23 mouse cellular contexts compared by ENCODE assay signal in genomic region chr4:108803535-108803934, GRCm38 (mm10). TPM values are rescaled to one million over a fixed set of nuclear protein-coding genes. Genes with fewer than 3 reads are reported as not detected.
A peak's percentile ranks its signal among the peaks of the same experiment; 100 is the strongest.
DNase-seq lines count a peak whose midpoint lies in the region; ATAC-seq and TF ChIP-seq lines count a peak whose summit lies in the region.
"Had no signal": no experiment of that assay in that cellular context is flagged by ENCODE, and none has a peak within 500 bp of the region (broad histone marks: within the 10 kb centered on the region; RNA-seq: fewer than 3 reads in every experiment).

No protein-coding gene starts in this region.

- DNase-seq in frontal cortex, postnatal 14 days (ENCODE audit: low spot score in 2 of 2), result no peak
- DNase-seq in midbrain, embryonic 11.5 days (ENCODE audit: low spot score, missing footprints), result peak; percentile 45
- DNase-seq in lung, postnatal 4 days, result no peak
- DNase-seq: adrenal gland, adult 2 months; adrenal gland, postnatal 10 days; adrenal gland, postnatal 25 days; B cell, adult 2 months; cerebellum, adult 11-12 months; cerebellum, adult 2 months; cerebellum, adult 9-10 months; cerebellum, postnatal 10 days; cerebellum, postnatal 25 days; forebrain, postnatal 0 days had no signal

- H3K9me3 ChIP-seq in midbrain, embryonic 11.5 days (ENCODE audit: control insufficient read depth, low read length), result no peaks in the 10 kb centered on the region
- H3K9me3 ChIP-seq in midbrain, embryonic 15.5 days, result no peaks in the 10 kb centered on the region
- H3K9me3 ChIP-seq: embryonic facial prominence, embryonic 10.5 days; embryonic facial prominence, embryonic 12.5 days; forebrain, embryonic 13.5 days; forebrain, embryonic 15.5 days; G1E had no signal

- 86% methylated on average over 2 of the region's 2 CpGs for WGBS in midbrain, embryonic 11.5 days
- WGBS in midbrain, embryonic 15.5 days, result 77% methylated on average over 2 of the region's 2 CpGs
- WGBS in olfactory bulb, adult 2 months, result 36% methylated on average over 2 of the region's 2 CpGs

- H3K9ac ChIP-seq in midbrain, embryonic 11.5 days (ENCODE audit: low read length), result no peak overlapping the region
- no peak overlapping the region for H3K9ac ChIP-seq in midbrain, embryonic 15.5 days
- H3K9ac ChIP-seq: embryonic facial prominence, embryonic 12.5 days; forebrain, embryonic 13.5 days; forebrain, embryonic 15.5 days; forebrain, postnatal 0 days had no signal

- no peak for TF ChIP-seq CTCF in olfactory bulb, adult 2 months (IDR thresholded peaks at IDR 0.05; ENCODE audit: insufficient read depth, low read depth, low read length)

- ATAC-seq in frontal cortex, adult (ENCODE audit: low TSS enrichment), result peak; percentile 80
- ATAC-seq in midbrain, embryonic 11.5 days (ENCODE audit: low FRiP score), result no peak
- ATAC-seq in midbrain, embryonic 15.5 days (replicated peaks), result no peak
- ATAC-seq: CD4-positive, CD25-positive, alpha-beta regulatory T cell, adult 4 months; forebrain, embryonic 13.5 days; forebrain, embryonic 15.5 days; forebrain, postnatal 0 days had no signal

- H3K4me1 ChIP-seq in midbrain, embryonic 11.5 days (ENCODE audit: control insufficient read depth, insufficient read depth, low read length), result no peaks in the 10 kb centered on the region
- no peaks in the 10 kb centered on the region for H3K4me1 ChIP-seq in midbrain, embryonic 15.5 days
- H3K4me1 ChIP-seq in olfactory bulb, adult 2 months (ENCODE audit: control insufficient read depth, insufficient read depth, low read length), result no peaks in the 10 kb centered on the region
- H3K4me1 ChIP-seq: embryonic facial prominence, embryonic 10.5 days; embryonic facial prominence, embryonic 12.5 days; forebrain, embryonic 13.5 days; forebrain, embryonic 15.5 days had no signal

- H3K27me3 ChIP-seq in midbrain, embryonic 11.5 days (ENCODE audit: control insufficient read depth, insufficient read depth, low read length), result no peaks in the 10 kb centered on the region
- no peaks in the 10 kb centered on the region for H3K27me3 ChIP-seq in midbrain, embryonic 15.5 days (replicated peaks)
- H3K27me3 ChIP-seq: embryonic facial prominence, embryonic 12.5 days; forebrain, embryonic 13.5 days; forebrain, embryonic 15.5 days had no signal

- H3K27ac ChIP-seq in midbrain, embryonic 11.5 days (ENCODE audit: low read depth, low read length), result no peak overlapping the region
- no peak overlapping the region for H3K27ac ChIP-seq in midbrain, embryonic 15.5 days
- H3K27ac ChIP-seq in olfactory bulb, adult 2 months (ENCODE audit: insufficient read depth, low read depth, low read length), result peak overlapping the region; percentile 47
- H3K27ac ChIP-seq: embryonic facial prominence, embryonic 10.5 days; embryonic facial prominence, embryonic 12.5 days; forebrain, embryonic 13.5 days; forebrain, embryonic 15.5 days had no signal

- no peaks in the 10 kb centered on the region for H3K36me3 ChIP-seq in midbrain, embryonic 11.5 days (ENCODE audit: control insufficient read depth, insufficient read depth, low read length)
- H3K36me3 ChIP-seq in midbrain, embryonic 15.5 days (replicated peaks), result no peaks in the 10 kb centered on the region
- H3K36me3 ChIP-seq: embryonic facial prominence, embryonic 10.5 days; embryonic facial prominence, embryonic 12.5 days; forebrain, embryonic 15.5 days; G1E had no signal

- H3K4me3 ChIP-seq in midbrain, embryonic 11.5 days (ENCODE audit: low read depth, low read length), result no peak overlapping the region
- H3K4me3 ChIP-seq in midbrain, embryonic 15.5 days, result no peak overlapping the region
- no peak overlapping the region for H3K4me3 ChIP-seq in olfactory bulb, adult 2 months (ENCODE audit: insufficient read depth, low read depth, low read length)
- H3K4me3 ChIP-seq: embryonic facial prominence, embryonic 10.5 days; embryonic facial prominence, embryonic 12.5 days; forebrain, embryonic 13.5 days; forebrain, embryonic 15.5 days had no signal

- H3K4me2 ChIP-seq in midbrain, embryonic 11.5 days, result no peak overlapping the region
- no peak overlapping the region for H3K4me2 ChIP-seq in midbrain, embryonic 15.5 days
- H3K4me2 ChIP-seq: embryonic facial prominence, embryonic 12.5 days; forebrain, embryonic 13.5 days; forebrain, embryonic 15.5 days had no signal

- TF ChIP-seq POLR2A in olfactory bulb, adult 2 months (IDR thresholded peaks at IDR 0.05; ENCODE audit: insufficient read depth, low read depth, low read length), result no peak

RNA-seq across cellular contexts. Expression of gene Zfyve9, which starts 22.9 kb away (rescaled TPM):
- 3.6 and 3.9 TPM in 2 replicates for polyA plus RNA-seq in midbrain, embryonic 11.5 days (2014; fragmentation: Nextera tagmentation; extraction: Ambion mirVana)
- polyA plus RNA-seq in midbrain, embryonic 15.5 days (2015; fragmentation: Nextera tagmentation; extraction: Ambion mirVana), result 6.4 TPM in 2 replicates
- 65.1 TPM in 1 of 2 replicates, not detected in the other for polyA plus RNA-seq in olfactory bulb, adult 2 months (2012; ENCODE audit: insufficient read depth, insufficient read length, low replicate concordance, missing spikeins)
- polyA plus RNA-seq: G1E had no signal

RNA-seq across cellular contexts. Expression of gene Btf3l4, which starts 29.9 kb away (rescaled TPM):
- polyA plus RNA-seq in midbrain, embryonic 11.5 days (2014; fragmentation: Nextera tagmentation; extraction: Ambion mirVana), result 284 and 311 TPM in 2 replicates
- polyA plus RNA-seq in midbrain, embryonic 15.5 days (2015; fragmentation: Nextera tagmentation; extraction: Ambion mirVana), result 167 and 179 TPM in 2 replicates
- not detected in 2 replicates for polyA plus RNA-seq in olfactory bulb, adult 2 months (2012; ENCODE audit: insufficient read depth, insufficient read length, low replicate concordance, missing spikeins)

RNA-seq across cellular contexts. Expression of gene Txndc12, which starts 30.9 kb away (rescaled TPM):
- 112 and 113 TPM in 2 replicates for polyA plus RNA-seq in midbrain, embryonic 11.5 days (2014; fragmentation: Nextera tagmentation; extraction: Ambion mirVana)
- 63.8 and 67.4 TPM in 2 replicates for polyA plus RNA-seq in midbrain, embryonic 15.5 days (2015; fragmentation: Nextera tagmentation; extraction: Ambion mirVana)
- not detected in 2 replicates for polyA plus RNA-seq in olfactory bulb, adult 2 months (2012; ENCODE audit: insufficient read depth, insufficient read length, low replicate concordance, missing spikeins)

RNA-seq across cellular contexts. Expression of gene Kti12, which starts 44.0 kb away (rescaled TPM):
- 44.0 and 49.9 TPM in 2 replicates for polyA plus RNA-seq in midbrain, embryonic 11.5 days (2014; fragmentation: Nextera tagmentation; extraction: Ambion mirVana)
- 24.1 and 24.4 TPM in 2 replicates for polyA plus RNA-seq in midbrain, embryonic 15.5 days (2015; fragmentation: Nextera tagmentation; extraction: Ambion mirVana)
- polyA plus RNA-seq in olfactory bulb, adult 2 months (2012; ENCODE audit: insufficient read depth, insufficient read length, low replicate concordance, missing spikeins), result not detected in 2 replicates

RNA-seq across cellular contexts. Expression of gene A730015C16Rik, which starts 44.9 kb away (rescaled TPM):
- 1.2 TPM in 2 replicates for polyA plus RNA-seq in midbrain, embryonic 11.5 days (2014; fragmentation: Nextera tagmentation; extraction: Ambion mirVana)
- polyA plus RNA-seq in midbrain, embryonic 15.5 days (2015; fragmentation: Nextera tagmentation; extraction: Ambion mirVana), result 1.3 and 1.9 TPM in 2 replicates
- polyA plus RNA-seq in olfactory bulb, adult 2 months (2012; ENCODE audit: insufficient read depth, insufficient read length, low replicate concordance, missing spikeins), result not detected in 2 replicates
- polyA plus RNA-seq: adrenal gland, adult 2 months; CD4-positive, CD25-positive, alpha-beta regulatory T cell, adult 4 months; cerebellum, adult 2 months; cortical plate, adult 2 months; G1E had no signal
